Mouse (Mus musculus) CD4-positive, CD25-positive, alpha-beta regulatory T cell, adult 2 months (primary cell): ENCODE data around the gene Gm11032.
"Not testable (repeated sequence)": the region's sequence is repeated elsewhere in the genome, so short reads cannot be mapped to it uniquely, and the experiment has no call there.

ENCODE experiments used
- DNase-seq: peaks from one replicate; pipeline ENCODE4 v3.0.0-alpha.2; 2012; ENCODE audit warnings: low read depth, low spot score

Gene Gm11032

DNA sequence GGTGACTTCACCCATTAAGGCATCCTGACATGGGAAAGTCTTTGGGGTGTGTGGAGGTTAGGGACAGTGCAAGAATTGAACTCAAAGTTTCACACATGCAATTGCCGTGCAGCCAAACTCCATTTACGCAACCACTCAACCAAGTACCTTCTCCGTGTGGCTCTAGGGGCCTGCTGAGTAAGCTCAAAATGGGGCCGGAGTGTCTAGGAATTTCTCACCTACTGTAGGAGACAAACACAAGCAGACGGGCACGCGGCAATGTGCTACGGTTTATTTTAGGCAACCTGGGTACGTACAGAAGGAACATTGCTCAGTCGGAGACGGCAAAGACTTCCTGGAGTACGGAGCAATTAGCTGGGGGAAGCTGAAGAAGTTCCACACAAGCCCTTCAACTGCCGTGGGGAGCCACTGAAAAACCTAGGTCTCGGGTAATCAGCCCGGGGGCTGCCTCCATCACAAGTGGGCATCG, at the start of gene Gm11032:
Gene Gm11032, plus strand, starts transcription at position 51 of the 469 bp plus-strand sequence.
- no peak for DNase-seq

DNA sequence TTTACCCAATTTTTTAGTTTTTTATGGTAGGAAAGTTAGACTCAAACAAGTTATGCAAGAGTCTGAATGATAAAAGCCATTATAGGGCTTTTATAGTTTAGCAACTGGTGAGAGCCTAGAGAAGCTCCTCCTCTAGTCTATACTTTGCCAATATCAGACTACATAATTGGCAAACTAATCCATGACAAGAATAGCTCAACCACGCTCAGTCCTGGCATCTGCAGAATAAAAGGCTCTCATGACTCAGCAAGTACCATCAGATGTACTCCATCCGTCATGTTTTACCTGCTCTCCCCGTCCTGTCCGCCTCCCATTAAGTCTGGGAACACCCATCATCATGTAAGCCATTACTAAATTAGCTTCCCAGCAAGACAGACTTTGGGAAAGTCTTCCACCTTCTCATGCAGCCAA, 48.4 kb upstream of the Gm11032 start:
- DNase-seq: no peak

DNA sequence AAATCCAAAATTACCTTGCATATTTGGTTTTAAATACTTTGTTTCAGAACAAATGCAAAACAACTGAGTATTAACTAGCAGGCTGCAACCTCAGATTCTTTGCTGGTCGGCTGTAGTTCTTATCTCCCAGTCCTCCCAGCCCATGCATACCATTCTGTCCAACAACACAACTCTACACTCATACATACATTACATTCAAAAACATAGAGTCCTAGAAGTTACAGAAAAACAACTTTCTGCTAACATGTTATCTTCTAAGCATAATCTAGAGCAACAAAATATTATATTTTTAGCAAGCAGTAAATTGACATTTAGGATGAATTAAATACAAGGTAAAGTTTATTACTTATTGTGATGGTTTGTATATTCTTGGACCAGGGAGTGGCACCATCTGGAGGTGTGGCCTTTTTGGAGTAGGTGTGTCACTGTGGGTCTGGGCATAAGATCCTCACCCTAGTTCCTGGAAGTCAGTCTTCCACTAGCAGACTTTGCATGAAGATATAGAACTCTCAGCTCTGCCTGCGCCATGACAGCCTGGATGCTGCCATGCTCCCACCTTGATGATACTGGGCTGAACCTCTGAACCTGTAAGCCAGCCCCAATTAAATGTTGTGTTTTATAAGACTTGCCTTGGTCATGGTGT, 43.7 kb upstream of the Gm11032 start:
- DNase-seq: not testable (repeated sequence)

DNA sequence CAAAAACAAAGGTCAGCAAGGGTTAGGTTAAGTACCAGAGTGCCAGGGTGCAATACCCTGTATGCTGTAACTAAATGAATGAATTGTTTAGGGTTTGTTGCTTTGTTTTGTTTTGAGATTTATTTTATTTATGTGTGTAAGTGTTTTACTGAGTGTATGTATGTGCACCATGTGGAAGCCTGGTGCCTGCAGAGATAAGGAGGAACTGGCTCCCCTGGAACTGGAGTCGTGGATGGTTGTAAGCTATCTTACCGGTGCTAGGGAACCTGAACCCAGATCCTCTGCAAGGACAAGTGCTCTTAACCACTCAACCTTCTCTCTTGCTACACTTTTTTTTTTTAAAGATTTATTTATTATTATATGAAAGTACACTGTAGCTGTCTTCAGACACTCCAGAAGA, 42.8 kb upstream of the Gm11032 start:
- no peak for DNase-seq

DNA sequence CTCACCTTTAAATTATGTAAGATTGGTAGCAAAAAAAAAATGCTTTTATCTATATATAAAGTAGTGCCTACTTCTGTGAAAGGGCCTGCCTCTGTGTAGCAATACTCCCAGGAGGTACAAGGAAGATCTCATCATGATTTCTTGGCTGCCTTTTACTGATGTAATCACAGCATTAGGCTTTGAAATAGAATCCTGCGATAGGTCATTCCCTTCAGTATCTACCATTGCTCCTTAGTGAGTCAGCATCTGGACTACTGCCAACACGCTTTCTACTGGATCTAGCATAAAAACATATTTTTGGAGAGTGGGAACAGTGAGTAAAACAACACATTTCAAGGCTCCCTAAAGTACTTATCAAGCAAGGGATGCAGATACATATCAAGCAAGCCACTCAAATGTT, 41.2 kb upstream of the Gm11032 start:
- DNase-seq: no peak

DNA sequence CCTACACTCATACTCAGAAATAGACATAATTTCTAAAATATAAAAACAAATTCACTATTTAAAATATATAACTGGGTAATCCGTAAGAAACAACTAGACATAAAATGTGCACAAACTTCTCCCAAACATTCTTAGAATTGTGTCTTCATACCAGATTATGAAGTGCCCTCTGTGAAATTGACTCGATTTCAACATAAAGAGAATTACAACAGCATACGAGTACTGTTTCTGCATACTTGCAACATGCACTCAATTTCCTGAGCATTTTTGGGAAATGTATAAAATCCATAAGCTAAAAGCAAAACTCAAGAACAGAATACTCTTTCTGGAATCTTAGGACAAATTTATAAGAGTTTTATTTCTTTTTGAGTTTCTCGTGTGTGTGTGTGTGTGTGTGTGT, 28.1 kb upstream of the Gm11032 start:
- no peak for DNase-seq

DNA sequence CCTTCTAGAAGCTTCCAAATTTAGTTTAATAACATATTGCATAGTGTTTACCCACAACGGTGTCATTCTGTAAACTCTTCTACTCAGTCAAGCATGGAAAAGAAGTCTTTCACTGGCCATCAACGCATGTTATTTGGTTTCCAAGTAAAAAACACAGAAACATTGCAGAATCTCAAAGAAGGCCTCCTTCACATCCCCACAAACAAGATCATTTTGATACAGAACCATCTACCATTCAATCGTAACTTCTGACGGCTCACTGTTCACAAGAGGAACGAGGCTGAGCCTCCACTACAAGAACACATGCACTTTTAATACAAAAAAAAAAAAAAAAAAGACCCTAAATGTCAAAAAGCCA, 26.4 kb upstream of the Gm11032 start:
- peak; percentile 35 for DNase-seq

DNA sequence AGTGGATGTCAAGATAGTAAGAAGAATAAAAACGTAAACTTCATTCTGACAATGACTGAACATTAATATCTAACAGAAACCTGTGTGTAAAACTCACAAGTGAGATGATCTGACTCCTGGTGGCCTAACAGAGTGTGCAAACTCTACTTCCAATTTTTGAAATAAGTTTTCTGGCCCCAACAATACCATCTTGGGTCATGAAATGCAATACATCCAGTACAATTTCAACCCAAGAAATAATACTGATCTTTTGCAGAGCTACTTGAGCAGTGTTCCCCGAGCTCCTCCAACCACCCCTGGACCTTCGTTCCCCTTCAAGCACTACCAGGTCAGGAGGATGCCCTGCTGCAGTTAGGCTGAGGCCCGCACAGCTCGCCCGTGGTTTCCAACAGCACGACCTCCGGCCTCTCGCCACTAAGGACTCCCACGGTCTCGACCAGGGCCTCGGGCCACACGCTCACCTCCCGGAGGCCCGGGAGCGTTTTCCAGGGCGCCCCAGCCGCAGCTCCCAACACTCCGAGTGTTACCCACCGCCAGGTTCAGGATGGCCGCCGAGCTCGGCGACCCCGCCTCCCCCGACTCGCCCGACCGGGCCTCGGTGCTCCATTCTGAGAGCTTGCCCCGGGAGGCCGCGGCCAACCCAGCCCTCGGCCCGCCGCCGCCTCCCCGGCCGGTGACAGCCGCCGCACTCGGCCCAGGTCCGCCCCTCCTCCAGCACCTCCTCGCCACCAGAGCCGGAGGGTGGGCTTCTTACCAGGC, 25.8 kb upstream of the Gm11032 start:
- peak; percentile 49 for DNase-seq

DNA sequence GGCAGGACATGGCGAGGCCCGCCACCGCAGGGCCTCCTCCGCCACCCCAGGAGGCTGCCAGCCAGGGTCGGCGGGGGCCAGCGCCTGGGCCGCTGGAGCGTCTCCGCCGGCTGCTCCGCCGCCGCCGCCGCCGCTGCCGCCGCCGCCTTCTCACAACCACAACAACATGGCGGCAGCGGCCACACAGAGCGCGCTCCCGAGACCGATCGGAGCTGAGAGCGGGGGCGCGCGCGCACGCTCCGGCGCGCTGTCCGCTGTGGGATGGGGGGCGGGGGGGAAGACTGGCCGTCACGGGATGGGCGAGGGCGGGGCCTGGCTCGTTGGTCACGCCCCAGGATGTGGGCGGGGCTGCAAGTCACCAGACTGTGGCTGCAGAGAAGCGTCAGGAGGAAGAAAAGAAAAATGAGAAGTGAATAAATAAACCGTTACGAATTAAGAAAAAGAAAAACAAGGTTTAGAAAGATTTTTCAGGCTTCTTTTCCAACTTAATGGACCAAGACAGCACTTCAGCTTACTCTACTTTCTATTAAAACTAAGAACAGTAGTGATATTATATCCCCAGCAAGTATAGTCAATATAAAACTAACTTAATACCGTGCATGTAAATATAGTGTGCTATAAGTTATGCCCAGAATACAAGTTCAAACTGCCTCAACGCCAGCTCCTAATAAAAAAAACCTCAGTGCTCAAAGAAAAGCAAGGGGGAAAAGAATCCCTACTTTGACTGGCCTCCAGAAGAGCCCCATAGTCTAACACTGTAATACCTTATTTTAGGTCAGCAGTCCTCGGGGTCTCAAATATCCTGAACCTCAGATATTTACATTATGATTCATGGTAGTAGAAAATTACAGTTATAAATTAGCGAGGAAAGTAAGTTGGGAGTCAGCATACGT, 25.0 kb upstream of the Gm11032 start, which contains the start of gene Mtmr3:
Gene Mtmr3, minus strand, starts transcription at position 256 of the 893 bp plus-strand sequence.
- DNase-seq: peak; percentile 99

DNA sequence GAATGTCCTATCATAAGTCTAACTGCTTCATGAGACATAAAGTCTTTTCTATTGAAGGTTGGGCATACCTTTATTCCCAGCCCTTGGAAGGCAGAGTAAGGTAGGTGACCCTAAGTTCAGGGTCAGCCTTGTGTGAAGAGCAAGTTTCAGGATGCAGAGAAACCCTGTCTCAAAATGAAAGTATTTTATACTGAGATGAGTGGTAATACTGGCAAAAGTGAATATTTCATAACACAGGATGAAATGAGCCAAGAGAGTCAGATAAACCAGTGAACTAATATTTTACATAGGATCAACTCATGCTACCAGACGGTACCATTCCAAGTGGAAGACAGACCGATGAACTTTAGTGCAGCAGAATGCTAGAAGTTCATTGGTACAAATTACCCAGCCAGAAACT, 21.5 kb upstream of the Gm11032 start:
- no peak for DNase-seq

DNA sequence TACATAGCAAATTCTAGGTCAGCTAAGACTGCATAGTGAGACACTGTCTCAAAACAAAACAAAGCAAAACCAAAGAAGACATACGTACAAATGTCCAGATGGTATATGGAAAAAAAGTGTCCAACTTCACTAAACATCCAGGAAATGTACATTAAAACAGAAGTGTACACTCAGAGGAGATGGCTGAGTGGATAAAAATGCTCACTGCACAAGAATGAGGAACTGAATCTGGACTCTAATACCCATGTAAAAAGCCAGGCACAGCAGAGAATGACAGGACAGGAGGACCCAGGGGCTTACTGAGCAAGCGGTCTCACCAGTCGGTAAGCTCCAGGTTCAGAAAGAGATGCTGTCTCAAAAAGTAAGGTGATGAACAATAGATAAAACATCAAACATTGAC, 20.0 kb upstream of the Gm11032 start:
- DNase-seq: no peak

DNA sequence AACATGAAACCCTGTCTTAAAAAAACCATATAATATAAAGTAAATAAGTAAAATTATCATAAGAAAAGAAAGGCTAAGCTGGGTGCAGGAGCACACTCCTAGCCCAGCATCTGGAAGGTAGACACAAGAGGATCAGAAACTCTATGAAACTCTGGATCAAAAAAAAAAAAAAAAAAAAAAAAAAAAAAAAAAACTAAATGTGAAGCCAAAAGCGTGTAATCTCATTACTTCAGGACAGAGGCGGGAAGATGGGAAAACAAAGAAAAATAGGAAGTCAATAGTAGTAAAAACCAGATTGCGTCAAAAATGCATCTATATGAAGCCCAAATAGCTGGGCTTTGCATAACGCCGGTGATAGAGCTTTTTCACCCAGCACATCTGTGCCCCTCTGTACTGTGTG, 18.0 kb upstream of the Gm11032 start:
- no peak for DNase-seq

DNA sequence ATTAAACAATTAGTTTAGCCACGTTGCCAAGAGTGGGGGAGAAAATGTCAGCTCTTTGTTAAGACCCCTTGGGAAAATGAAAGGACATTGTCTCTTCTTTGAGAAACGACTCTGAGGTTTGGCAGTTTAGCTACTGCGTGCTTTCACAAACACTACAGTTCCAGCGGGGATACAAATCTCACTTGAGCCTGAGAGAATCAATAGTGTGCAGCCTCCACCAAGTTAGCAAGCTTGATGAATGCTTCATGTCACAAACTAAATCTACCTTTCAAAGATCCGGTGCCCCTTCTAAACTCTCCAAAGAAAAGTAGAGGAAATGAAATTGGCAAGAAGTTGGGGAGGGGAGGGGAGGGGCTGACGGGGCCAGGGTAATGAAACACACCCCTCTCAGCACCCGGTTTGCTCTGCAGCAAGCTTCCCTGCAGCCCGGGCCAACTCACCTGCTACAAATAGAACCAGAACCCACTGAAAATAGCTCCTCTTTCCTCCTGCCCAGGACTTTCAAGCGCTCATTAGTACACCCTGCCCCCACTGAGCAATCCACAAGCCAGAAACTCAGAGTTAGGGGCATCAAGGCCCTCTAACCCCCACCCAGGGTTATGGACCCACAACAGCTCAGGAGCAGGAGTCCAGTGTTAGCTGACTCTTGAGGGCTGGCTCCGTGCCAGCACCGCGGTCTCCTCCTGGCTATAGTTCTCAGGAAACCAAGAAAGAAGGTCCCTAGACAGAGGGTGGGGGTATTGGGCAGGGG, 17.0 kb upstream of the Gm11032 start:
- peak; percentile 30 for DNase-seq

DNA sequence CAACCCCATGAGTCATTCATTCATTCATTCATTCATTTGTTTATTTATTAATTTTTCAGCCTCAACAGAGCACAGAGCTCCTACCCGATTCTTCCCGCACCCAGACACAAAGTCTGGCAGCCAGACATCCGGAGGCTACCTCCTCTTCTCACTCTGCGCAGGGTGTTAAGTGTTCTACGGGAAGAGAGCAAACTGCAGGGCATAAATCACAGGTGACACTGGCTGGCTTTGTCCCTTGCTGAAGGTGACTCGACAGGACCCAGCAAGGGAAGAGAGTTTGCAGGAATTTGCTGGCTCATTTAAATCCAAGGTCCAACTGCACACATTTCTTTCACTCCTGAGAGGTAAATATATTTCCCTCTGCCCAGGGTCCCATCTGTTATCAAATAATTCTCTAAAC, 15.4 kb upstream of the Gm11032 start:
- DNase-seq: no peak

DNA sequence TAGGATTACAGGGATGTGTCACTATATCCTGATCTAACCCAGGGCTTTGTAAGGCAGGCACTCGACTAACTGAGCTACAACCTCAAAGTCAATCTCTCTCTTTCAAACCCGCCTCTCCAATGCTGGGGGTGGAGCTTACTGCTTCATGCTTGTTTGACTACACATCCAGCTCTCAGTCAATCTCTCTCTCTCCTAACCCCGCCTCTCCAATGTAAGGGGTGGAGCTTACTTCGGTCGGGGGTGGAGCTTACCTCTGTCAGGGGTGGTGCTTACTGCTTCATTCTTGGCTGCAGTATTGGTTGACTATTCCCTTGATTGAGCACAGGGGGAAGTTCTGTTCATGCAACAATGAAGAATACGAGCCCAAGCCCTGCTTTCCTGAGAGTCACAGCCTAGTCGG, 14.5 kb upstream of the Gm11032 start:
- DNase-seq: no peak

DNA sequence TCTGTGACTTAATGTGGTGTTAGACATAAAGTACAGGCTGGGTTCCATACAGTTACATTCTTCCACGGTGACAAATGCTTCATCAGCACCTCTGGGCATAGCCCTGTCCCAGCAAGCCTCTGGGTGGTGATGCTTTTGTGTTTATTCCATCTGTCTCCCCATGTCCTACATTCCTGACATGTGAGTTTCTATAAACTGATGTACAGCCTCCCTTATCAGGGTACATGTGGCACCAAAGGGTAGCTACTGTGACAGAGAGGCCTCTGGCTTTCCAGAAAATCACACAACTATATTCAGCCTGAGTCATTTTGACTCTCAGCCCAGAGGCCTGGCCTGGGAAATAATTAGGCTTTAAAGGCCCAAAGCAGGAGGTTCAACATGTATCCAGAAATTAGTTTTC, 13.3 kb upstream of the Gm11032 start:
- no peak for DNase-seq

DNA sequence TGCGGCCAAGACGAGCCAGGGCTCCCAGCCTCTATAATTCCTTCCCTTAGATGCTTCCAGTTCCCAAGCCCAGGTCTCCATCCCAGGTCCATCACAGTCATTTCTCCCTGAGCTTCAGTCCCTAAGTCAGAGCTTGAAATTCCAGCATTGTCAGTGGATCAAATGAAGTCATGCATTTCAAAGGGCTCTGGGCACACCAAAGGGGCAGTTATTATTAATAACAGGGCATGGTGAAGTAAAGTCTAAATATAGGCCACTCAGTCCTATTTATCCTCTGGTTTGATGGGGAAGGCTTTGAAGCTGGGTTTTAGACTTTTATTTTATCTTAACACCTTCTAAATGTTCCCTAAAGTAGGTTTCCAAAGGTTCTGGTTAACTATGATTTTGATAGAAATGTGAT, 8.0 kb upstream of the Gm11032 start:
- no peak for DNase-seq

DNA sequence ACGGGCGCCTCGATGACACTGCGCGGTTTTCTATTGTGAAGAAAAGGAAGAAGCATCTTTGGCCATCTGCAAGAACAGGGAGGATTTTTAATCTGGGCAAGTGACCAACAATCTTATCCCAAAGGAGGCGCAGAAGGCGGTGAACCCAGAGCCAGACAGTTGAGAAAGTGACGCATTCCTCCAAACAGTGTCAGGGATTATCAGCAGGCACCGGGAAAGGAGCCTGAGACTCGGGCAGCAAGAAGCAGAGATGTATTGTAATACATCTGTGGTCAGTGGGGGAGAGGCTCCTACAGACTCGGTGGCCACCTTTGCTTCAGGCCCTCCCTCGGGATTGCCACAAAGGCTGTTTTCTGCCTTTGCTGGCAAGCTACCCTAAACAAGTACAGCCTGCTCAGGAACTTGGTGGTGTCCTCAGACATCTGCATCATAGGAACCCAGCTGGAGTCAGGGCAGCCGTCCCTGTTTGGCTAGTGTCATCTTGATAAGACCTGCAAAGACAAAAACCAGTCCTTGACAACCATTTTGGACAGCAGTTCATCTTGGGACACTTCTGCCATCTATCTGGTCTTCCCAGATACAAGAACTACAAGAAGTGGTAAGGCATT, 738 bp downstream of the Gm11032 start:
- DNase-seq: no peak

DNA sequence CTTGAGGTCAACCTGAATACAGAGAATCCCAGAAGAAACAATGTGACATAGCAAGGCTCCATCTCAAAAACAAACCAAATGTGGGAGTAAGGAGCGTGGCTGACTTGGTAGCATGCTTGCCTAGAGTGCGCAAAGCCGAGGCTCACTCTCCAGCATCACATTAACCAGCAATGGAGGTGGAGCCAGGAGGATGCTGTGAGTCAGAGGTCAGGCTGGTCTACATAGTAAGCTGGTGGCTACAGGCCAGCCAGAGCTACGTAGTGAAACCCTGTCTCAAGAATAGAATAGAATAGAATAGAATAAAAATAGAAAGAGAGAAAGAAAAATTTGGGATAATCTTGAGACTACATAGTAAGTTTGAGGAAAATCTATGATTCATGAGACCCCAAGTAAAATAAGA, 2.0 kb downstream of the Gm11032 start:
- no peak for DNase-seq

DNA sequence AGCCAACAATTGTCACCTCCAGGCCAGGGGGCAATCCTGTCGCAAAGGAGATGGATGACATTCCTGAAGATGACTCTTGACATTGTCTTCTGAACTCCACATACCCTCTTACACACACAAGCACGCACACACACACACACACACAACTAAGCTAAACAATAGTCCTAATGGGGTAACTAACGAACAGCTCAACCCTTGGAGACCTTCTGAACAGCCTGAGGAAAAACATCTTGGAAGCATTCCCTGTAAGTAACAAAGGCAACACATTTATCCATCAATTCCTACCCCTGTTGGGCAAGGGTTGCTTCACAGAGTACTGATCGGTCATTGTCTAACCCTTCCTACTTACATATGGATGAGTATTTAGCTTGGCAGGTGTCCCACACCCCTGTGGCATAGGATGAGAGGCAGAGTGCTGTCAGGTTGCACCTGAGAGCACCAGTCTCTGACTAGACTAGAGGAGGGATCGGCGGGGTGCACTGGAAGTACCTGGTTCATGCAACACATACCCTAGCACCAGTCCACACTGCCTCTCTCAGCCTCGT, 2.6 kb downstream of the Gm11032 start:
- DNase-seq: no peak

DNA sequence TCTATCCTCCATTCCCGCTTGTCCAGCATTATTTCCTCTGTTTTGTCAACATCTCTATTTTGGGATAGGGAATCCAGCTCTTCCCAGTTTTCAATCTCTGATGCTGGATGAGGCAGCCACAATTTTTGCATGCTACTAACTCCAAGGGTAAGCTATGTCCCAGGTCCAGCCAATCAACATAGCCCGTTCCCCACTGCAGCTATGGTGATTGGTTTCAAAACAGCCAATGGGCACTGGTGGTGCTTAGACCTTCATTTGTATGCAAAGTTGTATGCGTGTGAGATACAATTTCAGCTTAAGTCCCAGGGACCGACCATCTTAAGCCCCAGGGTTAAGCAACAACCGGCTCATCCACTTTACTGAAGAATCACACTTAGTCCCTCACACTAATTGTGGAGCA, 3.1 kb downstream of the Gm11032 start:
- no peak for DNase-seq
